Mouse (Mus musculus): ENCODE results near the gene Cyp2b13. TPM values are rescaled to one million over a fixed set of nuclear protein-coding genes. Genes with fewer than 3 reads are reported as not detected.

Cyp2b13 gene
- not detected in 2 replicates for polyA plus RNA-seq (2012; rRNA removed)

GRCm38 (mm10) chr7:26061197-26061596 lies at the start of gene Cyp2b13:
Gene Cyp2b13 (plus strand): TSS chr7:26061497.

Other genes with a start within 250 kb of the Cyp2b13 start
- 83.9 and 93.4 TPM in 2 replicates for gene Cyp2s1, start 244.6 kb upstream of the Cyp2b13 start, polyA plus RNA-seq (2012; rRNA removed)
- gene Cyp2b10, start 163.9 kb upstream of the Cyp2b13 start, polyA plus RNA-seq (2012; rRNA removed) = not detected in 2 replicates
- not detected in 2 replicates for gene Cyp2b9, start 111.9 kb downstream of the Cyp2b13 start, polyA plus RNA-seq (2012; rRNA removed)
- not detected in 2 replicates for gene Vmn1r184, start 198.8 kb downstream of the Cyp2b13 start, polyA plus RNA-seq (2012; rRNA removed)
- gene Cyp2a4, start 245.7 kb downstream of the Cyp2b13 start, polyA plus RNA-seq (2012; rRNA removed) = not detected in 2 replicates